Mouse (Mus musculus): Measurements from ENCODE around the gene Fhdc1.

DNA sequence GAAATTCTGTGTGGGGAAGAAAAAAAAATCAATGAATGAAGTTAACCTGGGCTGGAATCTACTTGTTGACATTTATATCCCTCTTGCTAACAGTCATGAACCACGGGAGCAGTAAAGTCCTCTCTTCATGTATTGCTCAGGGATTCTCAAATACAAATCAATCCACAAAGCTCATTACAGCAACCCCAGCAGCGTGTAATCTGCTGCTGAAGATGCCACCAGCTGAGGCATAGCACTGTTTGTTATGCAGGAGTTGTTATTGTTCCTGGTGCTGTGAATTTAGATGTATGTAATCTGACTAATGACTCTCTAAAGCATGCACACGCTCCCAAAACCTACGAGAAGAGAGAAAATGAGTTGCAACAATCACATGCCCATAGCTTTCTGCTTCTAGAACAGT, 82.3 kb downstream of the Fhdc1 start:
- TF ChIP-seq MAFK (IDR thresholded peaks at IDR 0.05; ENCODE audit: insufficient read depth, low read depth, low read length) (no peak), CHD2 (IDR thresholded peaks at IDR 0.05; ENCODE audit: low read depth, low read length) (no peak), HCFC1 (IDR thresholded peaks at IDR 0.05; ENCODE audit: borderline replicate concordance, insufficient read depth, low read length) (no peak), ZC3H11A (IDR thresholded peaks at IDR 0.05; ENCODE audit: borderline replicate concordance, low read depth, low read length) (no peak)
